Mouse (Mus musculus): Measurements from ENCODE around the gene Phf19.

Phf19 gene

GRCm38 (mm10) chr2:34896821-34897460 is 16.9 kb downstream of the Phf19 start:
- peak; percentile 64 for DNase-seq

GRCm38 (mm10) chr2:34895503-34896113 is 18.2 kb downstream of the Phf19 start:
- DNase-seq: peak; percentile 23

GRCm38 (mm10) chr2:34893950-34894349 is 19.9 kb downstream of the Phf19 start:
- DNase-seq: no peak

GRCm38 (mm10) chr2:34884186-34884585 is 29.6 kb downstream of the Phf19 start:
- DNase-seq: no peak

GRCm38 (mm10) chr2:34883190-34883589 is 30.6 kb downstream of the Phf19 start:
- no peak for DNase-seq

GRCm38 (mm10) chr2:34882757-34883156 is 31.1 kb downstream of the Phf19 start:
- no peak for DNase-seq

- no peak for DNase-seq
Observed at GRCm38 (mm10) chr2:34880054-34880453, 33.8 kb downstream of the Phf19 start.

DNA sequence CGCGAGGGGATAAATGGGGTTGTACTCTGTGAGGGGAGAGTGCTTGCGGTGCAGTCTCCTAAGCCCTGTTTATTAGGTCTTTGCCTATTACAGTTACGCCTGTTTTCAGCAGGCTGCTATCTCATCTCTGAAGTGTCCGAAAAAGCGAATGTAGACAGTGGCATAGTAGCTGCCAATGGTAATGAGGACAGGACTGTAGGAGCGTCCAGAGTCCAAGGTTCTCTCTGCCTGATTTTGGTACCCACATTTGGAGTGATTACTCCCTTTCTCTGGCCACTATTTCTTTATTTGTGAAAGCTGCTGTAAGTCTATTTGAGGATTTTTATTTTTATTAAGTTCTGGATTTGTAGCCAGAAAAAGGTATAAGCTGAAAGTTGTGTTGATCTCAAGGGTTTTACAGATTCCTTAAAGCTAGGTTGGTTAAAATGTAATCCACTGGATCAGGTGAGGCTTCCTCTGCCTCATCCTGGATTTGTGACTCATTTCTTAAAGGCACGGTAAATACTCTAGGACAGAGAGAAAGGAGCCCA is 38.9 kb downstream of the Phf19 start, which contains the start of gene Psmd5:
TSS of gene Psmd5 (minus strand) at position 153 of the 530 bp plus-strand sequence.
- DNase-seq: no peak

DNA sequence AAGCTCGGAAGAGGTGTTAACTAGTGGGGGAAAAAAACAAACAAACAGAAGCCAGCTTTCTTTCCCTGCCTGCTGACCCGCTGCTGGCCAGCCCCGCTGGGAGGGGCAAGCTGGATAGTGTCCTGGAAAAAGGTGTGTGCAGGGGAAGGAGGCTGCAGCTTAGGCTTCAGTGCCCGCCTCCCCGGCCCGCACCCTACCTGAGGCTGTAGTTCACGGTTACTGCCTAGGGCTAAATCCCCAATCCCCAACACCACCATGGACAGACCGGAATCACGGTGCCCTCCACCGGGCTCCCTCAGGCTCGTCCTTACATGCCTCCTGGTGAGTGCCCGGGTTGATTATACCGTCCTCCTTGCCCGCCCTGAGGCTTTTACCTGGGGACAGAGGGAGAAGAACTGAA is 39.6 kb downstream of the Phf19 start, which contains the start of gene Cutal:
TSS of gene Cutal (plus strand) at position 126 of the 400 bp plus-strand sequence.
- DNase-seq: no peak

DNA sequence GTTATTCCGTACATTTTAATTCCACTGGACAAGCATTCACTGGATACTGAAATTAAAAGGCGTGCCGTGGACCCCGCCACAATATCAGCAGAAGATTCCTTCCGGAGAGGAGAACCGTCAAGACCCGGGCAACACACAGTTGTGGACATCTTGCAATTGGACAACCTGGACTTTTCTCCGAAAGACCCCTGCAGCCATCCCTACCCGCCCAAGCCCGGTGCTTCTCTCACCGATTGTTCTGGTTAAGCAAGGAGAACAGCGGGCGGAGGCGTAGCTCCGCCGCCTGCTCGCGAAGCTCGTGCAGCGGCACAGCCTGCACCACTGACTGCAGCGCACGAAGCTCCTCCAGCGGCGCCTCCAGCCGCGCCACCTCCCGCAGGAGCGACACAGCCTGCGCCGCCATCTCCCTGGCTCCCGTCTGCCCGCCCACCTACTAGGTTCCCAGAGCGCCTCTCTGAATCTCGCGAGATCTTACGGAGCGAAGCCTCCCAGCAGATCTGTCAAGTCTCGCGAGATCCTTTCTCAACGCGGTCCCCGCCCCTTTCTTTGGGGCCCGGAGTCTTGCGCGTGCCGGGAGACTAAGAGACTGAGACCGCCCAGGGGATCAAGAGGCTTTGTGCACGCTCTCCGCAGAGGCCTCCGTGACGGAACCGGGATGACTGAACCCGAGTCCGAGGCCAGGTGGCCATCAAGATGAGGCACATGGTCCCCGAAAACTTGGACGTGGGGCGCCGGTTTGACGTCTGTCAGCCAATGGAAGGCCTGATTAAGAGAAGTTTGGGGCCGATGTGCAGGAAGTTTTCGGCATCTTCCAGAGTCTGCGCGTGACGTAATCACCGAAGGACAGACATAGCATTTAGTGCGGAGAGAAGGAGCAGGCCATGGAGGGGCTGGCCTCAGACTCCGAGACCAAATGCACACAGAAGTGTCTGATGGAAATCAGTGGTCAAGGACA is 43.0 kb downstream of the Phf19 start:
- DNase-seq: peak; percentile 94

GRCm38 (mm10) chr2:34869680-34870079 is 44.1 kb downstream of the Phf19 start:
- DNase-seq: no peak

DNA sequence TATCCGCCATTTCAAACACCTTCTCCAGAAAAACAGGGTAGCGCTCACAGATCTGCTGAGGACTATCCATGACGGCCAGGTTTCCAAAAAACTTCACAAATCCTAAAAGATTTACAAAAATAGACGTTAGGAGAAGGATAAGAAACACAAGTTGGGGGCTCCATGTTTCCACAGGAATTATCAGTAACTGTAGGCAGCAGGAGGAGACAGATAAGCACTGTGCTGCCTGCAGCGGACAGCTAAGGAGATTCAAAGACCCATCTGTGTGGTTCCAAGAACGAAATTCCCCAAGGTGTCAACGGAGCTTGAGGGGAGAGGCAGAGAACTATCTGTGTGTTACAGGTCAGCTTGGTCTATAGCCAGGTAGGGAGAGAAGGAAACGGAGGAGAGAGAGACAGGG is 56.1 kb downstream of the Phf19 start:
- no peak for DNase-seq

DNA sequence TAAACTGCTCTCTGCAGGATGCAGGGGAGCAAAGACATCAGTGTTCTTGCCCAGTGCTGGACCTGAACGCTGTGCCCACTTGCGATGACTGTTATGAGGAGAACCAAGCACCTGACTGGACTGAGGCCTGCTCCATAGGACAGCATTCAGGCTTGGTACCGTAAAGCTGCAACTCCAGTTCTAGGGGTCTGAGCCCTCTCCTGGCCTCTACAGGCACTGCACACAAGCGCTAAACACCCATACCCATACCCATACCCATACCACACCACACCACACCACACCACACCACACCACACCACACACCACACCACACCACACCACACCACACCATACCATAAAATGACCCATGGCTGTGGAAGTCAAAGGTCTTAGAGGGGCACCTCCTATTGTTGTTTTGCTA is 58.6 kb downstream of the Phf19 start:
- DNase-seq: no peak

DNA sequence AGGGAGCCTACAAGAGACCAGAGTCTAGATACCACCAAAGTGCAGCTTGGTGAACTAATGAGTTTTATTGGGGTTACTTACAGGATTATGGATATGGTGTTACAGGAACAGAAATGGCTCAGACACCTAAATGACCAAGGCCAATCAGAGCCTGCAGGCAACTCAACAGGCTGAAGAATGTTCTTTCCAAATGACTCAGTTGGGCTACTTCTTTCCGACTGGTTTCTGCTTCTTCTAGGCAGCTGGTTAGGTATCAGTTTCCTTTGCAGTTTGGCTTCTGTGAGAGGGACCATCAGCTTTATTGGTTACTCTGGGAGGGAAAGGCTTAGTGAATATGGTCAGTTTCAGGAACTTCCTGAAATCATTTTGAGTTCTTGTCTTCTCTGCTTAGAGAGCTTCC is 66.1 kb downstream of the Phf19 start:
- no peak for DNase-seq

Measured in cerebellum, adult 9-11 months (tissue).